Mouse (Mus musculus): ENCODE measurements at regions not wholly inside any gene's neighbourhood (a gene's known extent, or its start where the extent isn't known, plus 50 kb on each side); places are given as distances from the start of the nearest gene placed in this dataset.

DNA sequence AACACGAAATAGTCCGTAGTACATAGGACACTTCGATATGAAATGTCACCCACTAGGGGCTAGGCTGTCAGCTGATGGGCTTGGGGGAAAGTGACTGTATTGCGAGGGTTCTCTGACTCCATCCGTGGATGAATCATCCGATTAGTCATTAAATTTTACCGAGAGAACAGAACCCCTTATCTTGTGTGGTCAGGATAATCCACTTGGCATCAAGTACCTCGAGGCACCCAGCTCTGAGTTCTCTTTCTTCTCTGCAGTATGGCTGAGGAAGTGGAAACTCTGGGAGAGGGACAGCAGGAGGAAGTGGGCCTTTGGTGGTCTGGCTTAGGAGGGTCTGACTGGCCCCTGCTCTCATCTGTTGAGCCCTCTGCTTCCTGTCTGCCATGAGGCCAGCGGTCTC lies 67.2 kb upstream of the Pomp start:
- TF ChIP-seq CTCF (IDR thresholded peaks at IDR 0.05) (no peak), EP300 (IDR thresholded peaks at IDR 0.05) (no peak)

Measured in lung, postnatal 0 days (tissue).